Mouse (Mus musculus) ovary, adult 18-20 months (tissue): ENCODE measurements around the gene Hdac9.
"Not testable (repeated sequence)": the region's sequence is repeated elsewhere in the genome, so short reads cannot be mapped to it uniquely, and the experiment has no call there.

ENCODE experiments used
- DNase-seq: peaks from one replicate; pipeline ENCODE4 v3.0.0; 2022; ENCODE audit warnings: low spot score, mixed read lengths

Gene Hdac9

DNA sequence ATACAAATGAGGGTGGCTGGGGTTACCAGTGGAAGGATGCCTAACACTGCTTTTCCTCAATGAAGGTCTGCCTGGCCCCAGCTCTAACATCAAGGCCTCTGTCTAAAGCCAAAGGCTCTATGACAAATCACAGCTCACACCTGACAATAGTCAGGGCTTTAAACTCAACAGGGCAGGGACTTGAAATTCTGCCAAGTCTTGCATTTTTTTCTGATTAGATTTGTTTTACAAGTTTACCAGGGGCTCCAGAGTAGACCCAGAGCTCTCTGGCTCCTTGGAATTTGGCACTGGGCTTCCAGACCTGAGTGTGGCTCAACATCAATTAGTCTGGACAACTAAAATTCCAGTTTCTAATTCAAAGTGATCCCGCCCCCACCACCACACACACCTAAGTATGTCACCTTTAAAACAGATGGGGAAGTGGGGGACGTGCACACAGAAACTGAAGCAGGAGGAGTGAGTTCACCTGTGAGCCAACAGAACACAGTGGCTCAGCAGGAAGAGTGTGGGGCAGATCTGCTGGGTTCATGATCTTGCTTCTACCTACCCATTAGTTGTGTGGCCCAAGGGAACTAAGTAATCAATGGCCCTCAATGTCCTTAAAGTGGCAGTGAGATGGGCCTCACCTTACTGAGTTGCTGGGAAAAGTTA, 829.5 kb downstream of the Hdac9 start:
- DNase-seq = no peak

DNA sequence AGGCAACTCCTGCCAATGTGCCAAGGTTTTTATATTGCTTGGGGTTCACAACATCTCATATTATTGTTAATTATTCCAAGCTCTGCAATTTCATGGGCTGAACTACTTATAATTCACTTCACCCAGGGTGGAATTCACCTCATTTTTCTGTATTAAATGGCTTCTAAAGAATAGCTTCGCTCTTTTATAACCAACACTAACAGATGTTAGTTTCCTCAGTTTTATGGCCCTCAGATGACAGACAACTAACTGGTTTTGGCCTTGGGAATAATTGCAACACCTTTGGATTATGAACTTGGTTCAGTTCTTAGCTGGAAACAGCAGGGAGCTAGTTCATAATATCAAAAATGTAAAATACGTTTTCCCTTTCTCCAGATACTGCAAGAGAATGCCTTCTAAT, 839.9 kb downstream of the Hdac9 start:
- DNase-seq = no peak

DNA sequence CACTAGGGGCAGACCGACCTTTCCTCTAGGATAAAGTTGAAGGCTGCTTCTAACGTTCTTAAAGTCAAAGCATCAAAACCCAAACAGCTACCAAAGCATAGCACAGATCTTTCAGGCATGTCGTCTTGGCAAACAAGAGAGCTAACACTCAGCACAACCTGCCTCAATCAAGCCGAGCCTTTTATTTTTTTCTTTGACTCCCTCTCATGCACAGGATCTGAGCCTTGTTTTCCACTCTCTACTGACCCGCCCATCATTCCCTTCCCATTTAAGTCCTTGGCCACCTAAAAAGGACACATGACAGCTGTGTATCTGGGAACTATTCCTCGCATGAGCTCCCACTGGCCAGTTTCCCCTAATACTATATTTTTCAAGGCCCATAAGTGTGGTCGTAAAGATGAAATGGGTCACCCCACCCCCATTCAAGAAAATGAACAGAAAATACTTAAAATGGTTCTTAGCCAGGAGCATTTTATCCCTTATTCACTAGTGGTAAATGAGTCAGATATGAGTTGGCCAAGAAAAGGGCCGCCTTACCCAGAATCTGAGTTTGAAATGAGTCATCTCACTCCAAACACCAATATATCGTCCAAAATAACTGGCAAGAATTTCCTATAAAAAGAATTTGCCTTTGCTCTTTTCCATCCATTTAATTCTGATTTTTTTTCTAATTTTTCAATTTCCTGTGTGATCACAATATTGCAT, 840.9 kb downstream of the Hdac9 start:
- no peak for DNase-seq

DNA sequence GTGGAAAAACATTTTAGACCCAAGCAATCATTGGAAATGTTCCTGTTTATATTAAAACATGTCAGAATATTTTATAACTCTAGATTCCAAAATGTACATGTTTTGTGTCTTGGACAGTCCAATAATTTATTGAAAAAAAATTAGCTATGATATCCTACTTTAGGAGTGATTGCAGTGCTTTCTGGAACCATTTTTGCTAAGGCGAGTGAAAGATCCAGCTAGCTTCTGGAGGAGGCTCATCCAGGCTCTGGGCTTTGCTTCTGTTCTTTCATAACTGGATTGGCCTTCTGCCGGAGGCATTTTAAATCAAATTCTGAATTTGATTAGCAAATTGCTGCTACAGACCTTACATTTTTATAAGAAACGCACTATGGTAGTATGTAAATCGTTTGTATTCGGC, 864.4 kb downstream of the Hdac9 start:
- DNase-seq = no peak

DNA sequence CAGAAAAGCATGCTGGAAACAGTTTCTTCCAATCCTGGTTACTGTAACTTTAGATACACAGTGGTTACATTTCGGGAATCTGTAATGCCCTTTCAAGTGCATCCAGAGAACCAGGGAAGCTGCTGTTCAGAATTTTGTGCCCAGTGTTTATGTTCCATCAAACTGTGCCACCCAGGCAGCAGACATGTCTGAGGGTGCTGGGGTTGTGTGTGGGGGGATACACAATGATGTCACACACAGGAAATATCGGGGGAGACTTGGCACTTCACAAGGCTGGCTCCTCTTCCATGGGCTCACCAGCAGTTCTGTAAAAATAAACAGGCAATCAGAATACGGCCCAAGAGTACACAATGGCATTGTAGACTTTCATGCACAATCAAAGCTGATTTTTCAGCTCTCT, 864.9 kb downstream of the Hdac9 start:
- DNase-seq = no peak

DNA sequence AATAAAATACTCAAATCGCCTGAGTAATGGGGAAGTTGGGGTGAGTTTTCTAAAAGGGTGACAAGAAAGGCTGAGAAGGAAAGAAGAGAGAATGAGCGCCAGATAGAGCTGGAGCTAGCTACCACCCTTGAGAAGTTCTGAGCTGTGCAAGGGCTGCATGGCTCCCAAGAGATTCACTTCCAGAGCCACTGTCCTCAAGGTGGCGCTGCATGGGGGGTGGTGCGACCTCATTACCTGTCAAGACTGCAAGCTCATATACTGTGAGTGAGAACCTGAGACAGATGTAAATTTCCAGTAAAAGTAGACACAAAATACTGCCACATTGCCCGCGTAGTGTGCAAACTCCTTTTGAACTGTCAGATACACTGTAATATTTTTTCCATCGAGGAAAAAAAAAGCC, 865.8 kb downstream of the Hdac9 start:
- DNase-seq = no peak

DNA sequence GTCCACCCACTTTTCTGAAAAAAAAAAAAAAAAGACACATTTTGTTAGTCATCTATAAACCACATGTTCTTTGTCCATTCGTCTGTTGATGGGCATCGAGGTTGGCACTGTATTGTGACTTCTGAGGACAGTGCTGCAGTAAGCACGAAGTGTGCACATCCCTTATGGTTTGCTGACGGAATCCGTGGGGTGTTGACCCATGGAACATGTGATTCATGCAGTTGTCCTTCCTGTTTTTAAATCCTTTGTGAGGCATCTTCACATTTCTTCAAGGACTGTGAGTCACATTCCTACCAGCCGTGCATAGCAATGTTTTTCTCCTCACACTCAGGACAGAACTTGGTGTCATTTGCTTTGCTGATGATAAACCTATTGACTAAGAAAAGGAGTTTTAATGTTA, 875.9 kb downstream of the Hdac9 start:
- DNase-seq = no peak

DNA sequence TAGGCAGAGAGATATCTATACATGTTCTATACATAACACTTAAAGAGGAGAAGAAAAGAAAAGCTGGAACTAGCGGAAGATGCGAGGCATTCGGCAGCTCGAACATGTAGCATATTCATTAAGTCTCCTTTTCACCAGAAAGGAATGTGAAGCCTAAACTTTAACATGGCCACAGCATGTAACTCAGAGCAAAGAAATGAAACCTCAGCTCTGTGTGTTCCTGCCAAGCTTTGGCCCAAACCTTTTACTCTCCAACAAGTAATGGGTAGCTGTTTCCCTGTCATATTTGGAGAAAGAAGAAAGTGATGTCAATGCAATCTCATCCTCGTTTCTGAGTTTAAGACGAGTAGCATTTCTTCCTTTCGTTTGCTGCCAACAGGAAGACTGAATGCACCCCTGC, 876.8 kb downstream of the Hdac9 start:
- DNase-seq = no peak

DNA sequence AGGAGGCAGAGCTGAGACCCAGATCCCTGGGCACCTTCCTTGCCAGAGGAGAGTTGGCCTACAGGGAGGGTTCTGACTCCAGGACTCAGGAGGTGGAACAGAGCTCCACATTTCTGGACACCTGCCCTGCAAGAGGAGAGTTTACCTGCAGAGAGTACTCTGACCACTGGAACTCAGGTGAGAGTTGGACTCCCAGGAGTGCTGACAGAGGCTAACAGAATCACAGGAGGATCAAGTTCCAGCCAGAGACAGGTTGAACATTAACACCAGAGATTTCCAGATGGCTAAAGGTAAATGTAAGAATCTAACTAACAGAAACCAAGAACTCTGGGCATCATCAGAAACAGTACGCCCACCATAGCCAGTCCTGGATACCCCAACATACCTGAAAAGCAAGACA, 907.1 kb downstream of the Hdac9 start:
- DNase-seq = not testable (repeated sequence)
